Mouse (Mus musculus): ENCODE data around the gene Bpnt1. TPM values are rescaled to one million over a fixed set of nuclear protein-coding genes. Genes with fewer than 3 reads are reported as not detected.

Bpnt1 gene
- polyA plus RNA-seq, 1 experiment from 2014 or later, result 25.1 TPM

GRCm38 (mm10) chr1:185346188-185346587, 14.2 kb downstream of the Bpnt1 start:
- H3K79me2 ChIP-seq (ENCODE audit: inconsistent target), result no peaks in the 10 kb centered on the region
- H3K4me3 ChIP-seq (ENCODE audit: inconsistent target), result no peak overlapping the region
- 95% methylated on average over 9 of the region's 10 CpGs for WGBS (ENCODE audit: missing documents)
- peaks cover 23% of the 10 kb centered on the region; the same call in 1 of the 2 replicates for H3K36me3 ChIP-seq (ENCODE audit: inconsistent target)
- H3K27ac ChIP-seq, result no peak overlapping the region

- WGBS (ENCODE audit: missing documents), result 76% methylated on average over 14 of the region's 14 CpGs
These were observed 17.8 kb downstream of the Bpnt1 start for GRCm38 (mm10) chr1:185349741-185350140.

GRCm38 (mm10) chr1:185350611-185351010, 18.7 kb downstream of the Bpnt1 start:
- Histone ChIP-seq H3K36me3 (ENCODE audit: inconsistent target) (peaks cover 14% of the 10 kb centered on the region; the same call in 1 of the 2 replicates), H3K27ac (no peak overlapping the region), H3K4me3 (ENCODE audit: inconsistent target) (no peak overlapping the region), H3K79me2 (ENCODE audit: inconsistent target) (no peaks in the 10 kb centered on the region)
- WGBS (ENCODE audit: missing documents), result 93% methylated on average over 4 of the region's 4 CpGs

More at GRCm38 (mm10) chr1:185349741-185350140, 17.8 kb downstream of the Bpnt1 start:
- no peak overlapping the region for H3K4me3 ChIP-seq (ENCODE audit: inconsistent target)
- peaks cover 14% of the 10 kb centered on the region; the same call in 1 of the 2 replicates for H3K36me3 ChIP-seq (ENCODE audit: inconsistent target)
- peak overlapping the region; percentile 25; the same call in 1 of the 2 replicates for H3K27ac ChIP-seq
- no peaks in the 10 kb centered on the region for H3K79me2 ChIP-seq (ENCODE audit: inconsistent target)

GRCm38 (mm10) chr1:185352151-185352550, 20.2 kb downstream of the Bpnt1 start:
- WGBS (ENCODE audit: missing documents), result 84% methylated on average over 12 of the region's 12 CpGs
- Histone ChIP-seq H3K4me3 (ENCODE audit: inconsistent target) (no peak overlapping the region), H3K27ac (no peak overlapping the region), H3K36me3 (ENCODE audit: inconsistent target) (peaks cover 10% of the 10 kb centered on the region; the same call in 1 of the 2 replicates), H3K79me2 (ENCODE audit: inconsistent target) (no peaks in the 10 kb centered on the region)

GRCm38 (mm10) chr1:185353351-185353750, 21.4 kb downstream of the Bpnt1 start:
- no peaks in the 10 kb centered on the region for H3K79me2 ChIP-seq (ENCODE audit: inconsistent target)
- no peak overlapping the region for H3K27ac ChIP-seq
- 96% methylated on average over 8 of the region's 8 CpGs for WGBS (ENCODE audit: missing documents)
- no peak overlapping the region for H3K4me3 ChIP-seq (ENCODE audit: inconsistent target)
- peaks cover 3% of the 10 kb centered on the region; the same call in 1 of the 2 replicates for H3K36me3 ChIP-seq (ENCODE audit: inconsistent target)

- no peaks in the 10 kb centered on the region for H3K79me2 ChIP-seq (ENCODE audit: inconsistent target)
- peaks cover 3% of the 10 kb centered on the region; the same call in 1 of the 2 replicates for H3K36me3 ChIP-seq (ENCODE audit: inconsistent target)
- no peak overlapping the region for H3K27ac ChIP-seq
- H3K4me3 ChIP-seq (ENCODE audit: inconsistent target), result no peak overlapping the region
- WGBS (ENCODE audit: missing documents), result 100% methylated on average over 4 of the region's 4 CpGs
These were observed 22.8 kb downstream of the Bpnt1 start for GRCm38 (mm10) chr1:185354731-185355130.

GRCm38 (mm10) chr1:185356246-185356645, 24.3 kb downstream of the Bpnt1 start:
- 92% methylated on average over 8 of the region's 8 CpGs for WGBS (ENCODE audit: missing documents)
- H3K36me3 ChIP-seq (ENCODE audit: inconsistent target), result peaks cover 3% of the 10 kb centered on the region; the same call in 1 of the 2 replicates
- no peak overlapping the region for H3K27ac ChIP-seq
- no peak overlapping the region for H3K4me3 ChIP-seq (ENCODE audit: inconsistent target)
- H3K79me2 ChIP-seq (ENCODE audit: inconsistent target), result no peaks in the 10 kb centered on the region

GRCm38 (mm10) chr1:185358211-185358610, 26.3 kb downstream of the Bpnt1 start:
- Histone ChIP-seq H3K4me3 (ENCODE audit: inconsistent target) (no peak overlapping the region), H3K27ac (no peak overlapping the region), H3K36me3 (ENCODE audit: inconsistent target) (peaks cover 3% of the 10 kb centered on the region; the same call in 1 of the 2 replicates), H3K79me2 (ENCODE audit: inconsistent target) (no peaks in the 10 kb centered on the region)
- 84% methylated on average over 4 of the region's 4 CpGs for WGBS (ENCODE audit: missing documents)

- Histone ChIP-seq H3K4me3 (ENCODE audit: inconsistent target) (peak within 1 kb of the TSS; percentile 83), H3K79me2 (ENCODE audit: inconsistent target) (peaks cover 45% of the 10 kb centered on the region), H3K27ac (peak within 1 kb of the TSS; percentile 69), H3K36me3 (ENCODE audit: inconsistent target) (no peaks in the 10 kb centered on the region)
- WGBS (ENCODE audit: missing documents), result under 1% methylated on average over 78 of the region's 92 CpGs
These were observed 30.9 kb downstream of the Bpnt1 start, which contains the start of gene Eprs for GRCm38 (mm10) chr1:185362677-185363520. Gene Eprs (plus strand): TSS chr1:185363044.

- H3K4me3 ChIP-seq (ENCODE audit: inconsistent target), result peak overlapping the region; percentile 83
- H3K36me3 ChIP-seq (ENCODE audit: inconsistent target), result no peaks in the 10 kb centered on the region
- 2% methylated on average over 22 of the region's 22 CpGs for WGBS (ENCODE audit: missing documents)
- peaks cover 53% of the 10 kb centered on the region for H3K79me2 ChIP-seq (ENCODE audit: inconsistent target)
- H3K27ac ChIP-seq, result peak overlapping the region; percentile 69
These were observed 31.7 kb downstream of the Bpnt1 start for GRCm38 (mm10) chr1:185363526-185364182.

- Histone ChIP-seq H3K27ac (peak overlapping the region; percentile 69), H3K36me3 (ENCODE audit: inconsistent target) (no peaks in the 10 kb centered on the region), H3K4me3 (ENCODE audit: inconsistent target) (peak overlapping the region; percentile 83), H3K79me2 (ENCODE audit: inconsistent target) (peaks cover 57% of the 10 kb centered on the region)
- 63% methylated on average over 6 of the region's 6 CpGs for WGBS (ENCODE audit: missing documents)
These were observed 32.2 kb downstream of the Bpnt1 start for GRCm38 (mm10) chr1:185364183-185364540.

GRCm38 (mm10) chr1:185367383-185367782, 35.4 kb downstream of the Bpnt1 start:
- H3K4me3 ChIP-seq (ENCODE audit: inconsistent target), result no peak overlapping the region
- peaks cover 19% of the 10 kb centered on the region for H3K36me3 ChIP-seq (ENCODE audit: inconsistent target)
- 88% methylated on average over 6 of the region's 6 CpGs for WGBS (ENCODE audit: missing documents)
- peaks cover 64% of the 10 kb centered on the region for H3K79me2 ChIP-seq (ENCODE audit: inconsistent target)
- H3K27ac ChIP-seq, result no peak overlapping the region

GRCm38 (mm10) chr1:185369979-185370378, 38.0 kb downstream of the Bpnt1 start:
- Histone ChIP-seq H3K27ac (no peak overlapping the region), H3K79me2 (ENCODE audit: inconsistent target) (peaks cover 48% of the 10 kb centered on the region), H3K4me3 (ENCODE audit: inconsistent target) (no peak overlapping the region), H3K36me3 (ENCODE audit: inconsistent target) (peaks cover 45% of the 10 kb centered on the region)
- WGBS (ENCODE audit: missing documents), result 90% methylated on average over 5 of the region's 6 CpGs

- H3K27ac ChIP-seq, result peak overlapping the region; percentile 58
- peaks cover 68% of the 10 kb centered on the region for H3K36me3 ChIP-seq (ENCODE audit: inconsistent target)
These were observed 44.4 kb downstream of the Bpnt1 start for GRCm38 (mm10) chr1:185376390-185376789.

GRCm38 (mm10) chr1:185377429-185377828, 45.5 kb downstream of the Bpnt1 start:
- H3K27ac ChIP-seq, result no peak overlapping the region
- WGBS (ENCODE audit: missing documents), result 94% methylated on average over 2 of the region's 2 CpGs

More at GRCm38 (mm10) chr1:185376390-185376789, 44.4 kb downstream of the Bpnt1 start:
- no peaks in the 10 kb centered on the region; the same call in 1 of the 2 replicates for H3K79me2 ChIP-seq (ENCODE audit: inconsistent target)
- no peak overlapping the region for H3K4me3 ChIP-seq (ENCODE audit: inconsistent target)

More at GRCm38 (mm10) chr1:185377429-185377828, 45.5 kb downstream of the Bpnt1 start:
- Histone ChIP-seq H3K36me3 (ENCODE audit: inconsistent target) (peaks cover 58% of the 10 kb centered on the region), H3K4me3 (ENCODE audit: inconsistent target) (no peak overlapping the region), H3K79me2 (ENCODE audit: inconsistent target) (no peaks in the 10 kb centered on the region; the same call in 1 of the 2 replicates)
